Mouse (Mus musculus) left cerebral cortex, postnatal 4 days (tissue): ENCODE measurements around the gene Cyp2j12. TPM values are rescaled to one million over a fixed set of nuclear protein-coding genes. Genes with fewer than 3 reads are reported as not detected.
"Not testable (repeated sequence)": the region's sequence is repeated elsewhere in the genome, so short reads cannot be mapped to it uniquely, and the experiment has no call there.

Experiments used
- DNase-seq: peaks from one replicate; pipeline ENCODE4 v3.0.0-alpha.2; 2022
- intact Hi-C: fragments of 180-260 bp; cut with DNase I; formaldehyde crosslinking; loops from one replicate; pipeline ENCODE4 v1.15.1; 2025
- total RNA-seq, 2 experiments: library from RNA; stranded (reverse); gene quantifications; 2 replicates each; pipeline ENCODE4 v1.2.3; 2021

Cyp2j12 gene
- total RNA-seq, result not detected

DNA sequence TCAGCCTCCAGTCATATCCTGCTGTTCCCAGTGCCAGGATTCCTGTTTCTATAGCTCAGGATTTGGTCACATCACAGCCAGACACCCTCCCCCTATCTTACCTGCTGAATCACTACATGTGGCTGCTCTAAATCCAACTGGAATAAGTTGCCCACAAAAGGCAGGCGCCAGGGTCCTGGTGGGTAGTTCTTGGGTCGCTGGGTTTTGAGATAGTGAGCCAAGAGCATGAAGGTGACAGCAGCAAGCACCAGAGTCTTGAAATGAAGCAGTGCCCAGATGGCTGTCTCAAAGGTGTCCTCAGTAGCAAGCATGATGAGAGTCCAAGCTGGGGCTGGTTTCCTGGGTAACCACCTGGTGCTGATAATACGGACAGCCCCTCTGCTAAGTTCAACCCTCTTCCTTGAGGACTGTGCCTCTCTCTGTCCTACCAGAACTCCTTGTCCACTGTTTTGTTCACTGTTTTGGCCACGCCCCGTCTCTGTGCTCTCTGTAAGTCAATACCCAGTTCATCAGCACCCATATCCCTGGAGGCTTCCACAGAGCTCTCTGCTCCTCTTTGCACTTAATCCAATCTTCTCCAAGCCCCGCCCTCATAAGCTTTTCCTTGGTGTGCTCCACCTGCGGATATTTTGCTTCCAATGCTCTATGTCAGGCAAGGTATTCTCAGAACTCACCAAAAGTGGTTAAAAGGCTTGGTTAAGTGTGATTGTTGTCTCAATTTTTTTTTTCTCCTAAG is at the start of gene Cyp2j12:
Gene Cyp2j12 (minus strand): TSS at position 421 of the 736 bp plus-strand sequence.
- peak; percentile 14 for DNase-seq
- intact Hi-C loops, result no loop called here

- intact Hi-C loops, DNase-seq: not testable (repeated sequence)
These were observed 48.4 kb upstream of the Cyp2j12 start for GRCm38 (mm10) chr4:96189321-96189720.

GRCm38 (mm10) chr4:96188671-96189070 is 47.7 kb upstream of the Cyp2j12 start:
- intact Hi-C loops, DNase-seq: not testable (repeated sequence)

- DNase-seq, intact Hi-C loops: not testable (repeated sequence)
These were observed 47.2 kb upstream of the Cyp2j12 start for GRCm38 (mm10) chr4:96188146-96188545.

DNA sequence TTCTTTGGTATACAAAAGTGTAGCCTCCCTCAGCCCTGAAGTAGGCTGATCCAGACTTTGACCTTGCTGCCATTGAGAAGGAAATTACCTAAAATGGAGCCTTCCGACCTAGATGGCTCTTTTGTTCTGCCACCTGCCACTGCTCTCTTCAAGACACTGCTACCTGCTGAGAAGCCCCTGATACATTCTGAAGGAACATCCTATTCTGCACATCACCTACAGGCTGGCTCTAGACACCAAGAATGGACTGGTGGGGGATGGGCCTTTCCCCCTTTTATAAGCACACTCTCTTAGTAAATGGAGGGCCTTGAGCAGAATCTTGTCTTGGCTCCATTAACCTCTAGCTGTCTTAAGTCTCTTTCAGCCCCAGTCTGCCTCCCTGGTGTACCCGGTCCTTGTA is 43.8 kb upstream of the Cyp2j12 start:
- intact Hi-C loops, DNase-seq: not testable (repeated sequence)

DNA sequence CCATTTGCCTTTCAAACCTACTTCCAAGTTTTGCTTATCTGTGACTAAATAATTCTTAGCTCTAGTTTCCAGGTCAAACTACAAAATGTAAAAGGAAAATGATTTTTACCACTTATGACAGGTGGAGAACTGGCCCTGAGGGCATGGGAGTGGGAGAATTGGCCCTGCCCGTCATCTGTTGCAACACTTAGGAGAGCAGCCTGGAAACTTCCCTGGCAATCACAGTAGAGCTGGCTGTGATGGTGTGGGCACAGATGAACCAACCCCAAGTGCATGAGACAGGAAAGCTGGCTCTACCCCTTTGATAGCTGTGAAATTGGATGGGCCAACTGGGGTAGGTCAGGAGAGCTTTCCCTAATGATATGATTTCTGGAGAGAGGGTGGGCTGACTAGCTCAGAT is 21.9 kb upstream of the Cyp2j12 start:
- intact Hi-C loops, result no loop called here
- DNase-seq, result no peak

DNA sequence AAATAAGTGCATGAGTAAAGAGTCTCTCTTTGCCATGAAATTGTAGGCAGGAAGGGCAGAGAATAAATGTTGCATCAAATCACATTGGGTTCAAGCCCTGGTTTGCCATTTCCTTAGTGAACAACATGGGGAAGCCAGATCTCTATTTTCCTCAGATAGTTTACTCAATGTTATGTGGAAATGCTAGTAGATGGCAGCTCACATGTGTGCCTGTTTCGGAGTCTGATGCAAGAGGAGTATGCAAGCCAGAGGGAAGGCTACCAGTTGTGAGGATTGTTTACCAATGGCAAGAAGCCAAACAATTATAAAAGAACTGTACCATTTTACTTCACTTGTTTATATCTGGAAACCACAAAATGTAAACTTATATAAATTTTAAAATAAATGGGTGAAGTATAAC is 20.6 kb upstream of the Cyp2j12 start:
- DNase-seq, result no peak
- intact Hi-C loops, result no loop called here

DNA sequence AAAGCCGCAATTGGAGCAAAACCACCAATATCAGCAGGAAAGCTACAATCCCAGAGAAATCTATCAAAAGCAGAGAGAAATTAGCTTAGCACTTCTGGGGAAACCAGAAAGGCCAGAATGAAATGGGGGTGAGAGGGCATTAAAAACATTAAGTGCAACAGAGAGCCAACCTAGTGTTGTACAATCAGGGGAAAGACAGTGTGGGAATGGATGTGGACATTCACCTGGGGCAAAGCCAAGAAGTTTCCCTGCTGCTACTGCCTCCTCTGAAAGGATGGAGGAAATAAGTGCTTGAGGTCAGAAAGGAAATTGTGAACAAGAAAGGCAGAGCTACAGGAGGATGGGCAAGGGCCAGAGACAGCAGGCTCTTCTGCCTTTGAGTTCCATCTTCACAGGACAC is 1.7 kb downstream of the Cyp2j12 start:
- DNase-seq, result no peak
- intact Hi-C loops, result no loop called here

DNA sequence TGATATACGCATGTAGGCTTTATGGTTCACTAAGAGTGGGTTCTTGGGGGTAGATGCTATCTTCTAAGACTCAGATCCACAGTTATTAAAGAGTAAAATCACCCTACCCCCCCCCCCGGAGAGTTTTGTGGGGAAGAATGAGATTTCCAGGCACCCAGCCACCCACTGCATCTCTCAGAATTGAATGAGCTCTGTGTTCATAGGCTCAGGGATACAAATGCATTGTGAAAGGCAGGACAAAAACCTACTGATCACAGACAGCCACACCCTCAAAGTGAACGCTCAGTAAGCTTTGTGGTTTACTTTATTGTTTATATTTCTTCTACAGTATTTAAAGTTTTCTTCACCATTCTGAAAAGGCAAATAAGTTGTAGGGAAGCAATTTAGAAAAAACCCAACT is 6.7 kb downstream of the Cyp2j12 start:
- intact Hi-C loops, result no loop called here
- no peak for DNase-seq

GRCm38 (mm10) chr4:96096841-96097240 is 44.1 kb downstream of the Cyp2j12 start:
- DNase-seq, result no peak
- intact Hi-C loops, result no loop called here

DNA sequence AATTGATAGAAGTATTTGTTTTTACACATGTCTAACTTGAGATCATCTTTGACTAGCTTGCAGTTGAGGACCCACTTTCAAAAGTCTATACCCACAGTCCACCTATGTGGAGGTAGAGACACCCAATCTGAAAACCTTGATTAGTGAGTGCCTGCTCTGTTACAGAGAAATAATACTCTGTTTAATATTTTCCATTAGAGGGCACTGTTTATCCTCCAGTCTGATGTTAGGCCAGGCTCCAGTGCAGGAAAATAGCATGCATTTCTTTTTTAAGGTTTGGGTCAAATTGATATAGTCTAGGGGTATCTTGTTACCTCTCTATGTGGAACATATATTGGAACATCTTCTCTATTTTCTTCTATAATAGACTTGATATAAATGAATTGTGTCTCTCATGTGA is 49.1 kb downstream of the Cyp2j12 start:
- no peak for DNase-seq
- intact Hi-C loops, result no loop called here

DNA sequence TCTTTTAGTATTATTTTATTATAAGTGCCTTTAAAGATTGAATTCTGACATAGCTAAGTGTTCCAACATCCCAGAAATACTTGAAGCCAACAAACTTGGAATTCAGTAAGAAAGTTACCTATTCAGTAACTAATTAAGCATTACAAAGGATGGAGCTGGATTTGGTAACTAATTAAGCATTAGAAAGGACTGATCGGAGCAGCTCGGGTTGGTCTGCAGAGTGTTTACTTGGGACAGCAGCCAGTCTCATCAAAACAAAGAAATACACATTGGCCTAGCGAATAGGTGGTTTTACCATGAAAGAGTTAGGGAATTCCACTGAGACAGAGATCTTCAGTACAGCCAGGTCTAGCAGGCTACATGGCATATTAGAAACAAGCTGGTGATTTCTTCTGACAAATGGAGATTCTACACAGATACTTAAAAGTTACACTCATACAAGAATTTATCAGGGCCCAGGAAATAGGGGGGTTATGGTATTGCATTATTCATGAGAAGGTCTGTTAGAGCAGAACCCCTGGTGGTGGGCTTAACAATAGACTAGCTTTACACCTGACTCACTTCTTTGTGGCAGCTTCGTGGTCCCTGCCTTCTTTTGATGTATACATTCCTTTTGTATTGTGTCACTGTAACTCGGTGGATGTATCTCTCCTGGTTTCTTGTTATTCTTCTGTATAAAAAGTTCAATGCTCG is 51.5 kb downstream of the Cyp2j12 start:
- DNase-seq, intact Hi-C loops: not testable (repeated sequence)

DNA sequence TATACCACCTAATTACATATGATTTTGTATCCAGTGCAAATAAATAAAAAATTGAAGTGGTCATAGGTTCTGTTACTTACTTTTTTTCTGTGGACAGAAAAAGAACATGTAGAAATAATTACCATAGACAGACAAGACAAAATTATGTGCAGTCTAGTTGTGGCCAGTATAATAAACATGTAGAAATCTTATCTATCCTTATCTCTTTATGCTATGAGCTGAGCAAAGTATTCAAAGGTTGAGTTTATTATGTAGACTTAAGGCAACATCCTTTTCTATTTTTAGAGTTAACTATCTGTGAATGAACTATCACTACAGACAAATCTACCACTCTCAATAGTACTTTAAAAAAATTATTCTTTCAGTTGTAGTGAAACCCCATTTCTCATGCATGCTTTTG is 62.6 kb downstream of the Cyp2j12 start:
- intact Hi-C loops, result no loop called here
- DNase-seq, result no peak

DNA sequence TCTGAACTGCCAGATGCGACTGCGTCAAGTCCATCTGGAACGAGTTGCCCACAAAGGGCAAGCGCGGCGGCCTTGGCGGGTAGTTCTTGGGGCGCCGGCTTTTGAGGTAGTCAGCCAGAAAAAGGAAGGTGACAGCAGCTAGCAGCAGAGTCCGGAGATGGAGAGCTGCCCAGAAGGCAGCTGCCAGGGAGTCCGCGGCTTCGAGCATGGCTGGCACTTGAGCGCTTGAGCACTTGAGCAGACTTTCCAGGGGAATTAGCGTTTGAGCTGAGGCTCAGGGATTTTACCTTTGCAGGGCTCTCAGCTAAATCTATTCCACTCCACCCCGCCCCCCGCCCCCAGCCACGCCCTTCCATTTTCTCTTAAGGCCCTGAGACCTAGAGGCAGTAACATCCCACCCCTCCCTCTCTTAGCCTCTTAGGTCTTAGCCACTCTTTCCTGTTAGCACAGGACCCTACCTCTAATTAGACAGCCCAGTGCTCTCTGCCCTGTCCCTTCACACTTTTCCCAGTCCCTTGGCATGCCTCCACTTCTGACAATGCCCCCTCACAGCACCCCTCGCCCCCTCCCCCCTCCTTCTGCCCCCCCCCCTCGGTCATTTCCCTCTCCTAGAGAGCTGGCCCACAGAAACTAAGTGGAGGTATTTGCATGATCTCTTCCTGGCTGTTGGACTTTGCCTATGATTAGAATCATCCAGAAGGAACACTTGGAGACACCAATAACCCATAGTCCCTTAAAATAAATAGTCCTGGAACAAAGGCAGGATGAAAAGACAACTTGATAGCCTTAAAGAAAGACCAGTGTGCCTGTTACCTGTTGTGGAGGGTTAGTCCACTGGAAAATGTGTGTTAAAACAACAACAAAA is 63.5 kb downstream of the Cyp2j12 start, which contains the start of gene Cyp2j13:
Gene Cyp2j13 (minus strand): TSS at position 286 of the 865 bp plus-strand sequence.
- peak; percentile 91 for DNase-seq
- intact Hi-C loops, result no loop called here

DNA sequence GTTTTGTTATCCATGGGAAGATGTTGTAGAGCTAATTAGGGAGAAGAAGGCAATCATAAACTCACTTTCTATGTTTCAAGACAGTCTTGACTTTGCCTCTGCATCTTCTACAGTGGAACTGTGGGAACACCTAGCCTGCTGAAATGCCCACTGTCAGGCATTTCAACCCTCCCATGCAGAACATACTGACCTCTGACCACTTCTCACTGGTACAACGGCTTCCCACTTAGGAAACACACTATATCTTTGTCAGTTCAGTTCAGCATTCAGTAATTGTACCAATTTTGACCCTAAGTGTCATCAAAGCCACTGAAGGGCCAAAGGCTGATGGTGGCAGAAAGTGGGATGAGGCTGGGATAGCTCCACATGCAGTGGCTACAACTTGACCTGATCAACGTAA is 78.9 kb downstream of the Cyp2j12 start:
- no peak for DNase-seq
- intact Hi-C loops, result no loop called here

DNA sequence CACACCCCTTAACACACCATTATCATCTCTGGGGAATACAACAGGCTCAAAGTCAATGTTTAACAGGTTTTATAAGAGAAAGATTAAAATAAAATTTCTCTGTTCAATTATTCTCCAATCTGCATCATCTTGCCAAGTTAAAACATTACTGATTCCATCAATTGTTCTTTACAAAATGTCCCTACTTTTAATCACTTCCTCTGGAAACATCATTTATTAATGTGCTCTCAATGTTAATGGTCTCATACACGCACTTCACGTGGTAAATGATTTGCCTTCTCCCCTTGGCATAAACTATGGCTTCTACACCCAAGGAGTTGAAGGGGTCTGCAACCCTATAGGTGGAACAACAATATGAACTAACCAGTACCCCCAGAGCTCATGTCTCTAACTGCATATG is 80.8 kb downstream of the Cyp2j12 start:
- no peak for DNase-seq
- intact Hi-C loops, result no loop called here

Other genes starting within 250 kb of the Cyp2j12 start
- 10 to 100 TPM; 75.0 to 80.3 TPM for gene Hook1, start 173.9 kb downstream of the Cyp2j12 start, total RNA-seq
- gene Cyp2j13, start 63.6 kb downstream of the Cyp2j12 start, total RNA-seq, result under 1 TPM; 0.26 to 0.34 TPM
- not detected for gene Cyp2j7, start 95.5 kb upstream of the Cyp2j12 start, total RNA-seq
- gene Cyp2j11, start 207.5 kb upstream of the Cyp2j12 start, total RNA-seq, result not detected